Mouse (Mus musculus) limb, embryonic 15.5 days (tissue): ENCODE measurements around the gene Fstl1. TPM values are rescaled to one million over a fixed set of nuclear protein-coding genes. Genes with fewer than 3 reads are reported as not detected.

ENCODE experiments used
- ATAC-seq: fragments of 200-750 bp; cut with Nextera tagmentation; 2 replicates; pipeline ENCODE4 v1.8.0; 2017; ENCODE audit warnings: low read depth, moderate TSS enrichment; ENCODE audit not compliant: insufficient number of reproducible peaks, low FRiP score, low TSS enrichment
- H3K27ac ChIP-seq: fragments of 300-500 bp; sonication (generic); 2 replicates; pipeline ENCODE4 v1.5.1; 2015; ENCODE audit warnings: moderate library complexity, mild to moderate bottlenecking, inconsistent platforms
- H3K27me3 ChIP-seq: fragments of 300-500 bp; sonication (generic); 2 replicates; pipeline ENCODE4 v1.6.1; 2015; ENCODE audit warnings: inconsistent platforms
- H3K36me3 ChIP-seq: fragments of 300-500 bp; sonication (generic); 2 replicates; pipeline ENCODE4 v1.6.1; 2015; ENCODE audit warnings: inconsistent platforms
- H3K4me1 ChIP-seq: fragments of 300-500 bp; sonication (generic); 2 replicates; pipeline ENCODE4 v1.6.1; 2015; ENCODE audit warnings: inconsistent platforms
- H3K4me2 ChIP-seq: fragments of 300-500 bp; sonication (generic); 2 replicates; pipeline ENCODE4 v1.6.1; 2015; ENCODE audit warnings: mild to moderate bottlenecking, inconsistent platforms
- H3K4me3 ChIP-seq: fragments of 300-500 bp; sonication (generic); 2 replicates; pipeline ENCODE4 v1.5.1; 2015; ENCODE audit warnings: mild to moderate bottlenecking, inconsistent platforms
- H3K9ac ChIP-seq: fragments of 300-500 bp; sonication (generic); 2 replicates; pipeline ENCODE4 v1.6.1; 2015; ENCODE audit warnings: inconsistent platforms
- H3K9me3 ChIP-seq: fragments of 300-500 bp; sonication (generic); 2 replicates; pipeline ENCODE4 v1.6.1; 2016; ENCODE audit warnings: inconsistent platforms
- WGBS: fragments of 180-500 bp; shearing (Covaris S2); methylation state at CpG from one replicate; pipeline ENCODE4 v1.1.7; 2015; 5-methylcytosine and 5-hydroxymethylcytosine counted together
- polyA plus RNA-seq: library from polyadenylated mRNA; unstranded; fragments of >200 nt; fragmentation: Nextera tagmentation; extraction: Ambion mirVana; gene quantifications from 2 replicates; pipeline ENCODE4 v1.2.1, GENCODE M21; 2015

Fstl1 gene
- 835 and 854 TPM in 2 replicates for polyA plus RNA-seq

DNA sequence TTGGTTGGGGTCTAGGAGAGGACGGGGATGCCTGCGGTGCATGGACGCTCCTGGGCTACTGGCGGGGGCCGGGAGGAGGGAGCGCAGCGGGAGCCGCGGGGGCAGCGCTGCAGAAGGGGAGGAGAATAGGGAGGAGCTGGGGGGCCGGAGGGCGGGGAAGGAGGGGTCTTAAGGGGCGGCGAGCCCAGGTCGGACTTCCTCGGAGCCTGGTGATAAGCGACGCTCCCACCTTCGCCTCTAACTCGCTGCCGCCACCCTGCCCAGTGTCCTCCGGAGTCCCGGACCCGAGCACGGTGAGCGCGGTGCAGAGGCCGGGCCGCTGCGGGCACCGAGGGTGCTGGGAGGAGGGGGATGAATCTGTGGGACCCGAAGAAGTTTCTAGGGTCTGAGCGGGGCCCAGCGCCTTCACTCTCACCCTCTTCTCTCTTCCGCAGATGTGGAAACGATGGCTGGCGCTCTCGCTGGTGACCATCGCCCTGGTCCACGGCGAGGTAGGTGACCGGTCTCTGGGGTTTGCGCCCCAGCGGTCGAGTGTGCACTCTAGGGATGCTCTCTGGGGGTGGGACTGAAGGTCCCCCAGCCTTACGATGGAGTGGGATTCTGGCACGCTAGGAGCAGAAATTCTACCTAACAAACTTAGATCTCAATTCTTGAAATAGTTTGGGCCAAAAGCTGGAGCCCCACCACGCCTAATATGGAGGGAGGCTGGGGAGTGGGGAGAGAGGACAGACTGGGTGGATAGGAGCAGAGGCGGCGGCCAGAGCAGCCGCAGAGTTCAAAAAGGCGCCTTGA lies at the start of gene Fstl1:
Gene Fstl1 (plus strand): TSS at position 14 of the 792 bp plus-strand sequence.
- H3K9ac ChIP-seq, result peak within 1 kb of the TSS; percentile 91
- H3K4me1 ChIP-seq, result peaks cover 27% of the 10 kb centered on the region
- H3K9me3 ChIP-seq, result no peaks in the 10 kb centered on the region
- under 1% methylated on average over 52 of the region's 52 CpGs for WGBS
- peaks cover 8% of the 10 kb centered on the region; the same call in 1 of the 2 replicates for H3K36me3 ChIP-seq
- peak within 1 kb of the TSS; percentile 81 for H3K4me3 ChIP-seq
- ATAC-seq, result peak; percentile 81
- H3K27me3 ChIP-seq, result no peaks in the 10 kb centered on the region
- H3K27ac ChIP-seq, result peak within 1 kb of the TSS; percentile 94
- H3K4me2 ChIP-seq, result peak within 1 kb of the TSS; percentile 61

DNA sequence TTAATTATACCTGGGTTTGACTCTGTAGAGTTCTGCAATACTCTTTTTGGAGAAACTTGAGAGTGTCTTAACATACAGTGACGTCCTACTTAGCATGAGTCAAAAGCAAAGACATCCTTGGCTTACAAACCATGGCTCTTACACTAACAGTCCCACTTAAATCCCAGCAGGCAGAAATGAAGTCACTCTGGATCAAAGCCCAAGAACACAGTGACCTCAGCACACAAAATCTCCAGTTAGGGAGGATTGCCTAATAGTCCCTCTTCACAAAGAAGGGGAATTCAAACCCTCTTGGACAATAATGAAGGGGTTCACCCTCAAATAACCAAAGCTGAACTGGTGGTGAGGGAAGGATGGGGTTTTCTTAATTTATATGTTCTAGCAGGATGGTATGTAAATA lies 48.0 kb upstream of the Fstl1 start:
- WGBS, result 63% methylated on average over 1 of the region's 1 CpGs
- H3K9ac ChIP-seq, result no peak overlapping the region
- ATAC-seq, result no peak
- H3K27me3 ChIP-seq, result no peaks in the 10 kb centered on the region
- H3K9me3 ChIP-seq, result no peaks in the 10 kb centered on the region
- H3K4me2 ChIP-seq, result no peak overlapping the region
- H3K27ac ChIP-seq, result 0 out of 2 replicates have a peak overlapping the region, but pooled peaks have one; percentile 38
- H3K36me3 ChIP-seq, result no peaks in the 10 kb centered on the region
- H3K4me1 ChIP-seq, result peaks cover 32% of the 10 kb centered on the region
- H3K4me3 ChIP-seq, result no peak overlapping the region

DNA sequence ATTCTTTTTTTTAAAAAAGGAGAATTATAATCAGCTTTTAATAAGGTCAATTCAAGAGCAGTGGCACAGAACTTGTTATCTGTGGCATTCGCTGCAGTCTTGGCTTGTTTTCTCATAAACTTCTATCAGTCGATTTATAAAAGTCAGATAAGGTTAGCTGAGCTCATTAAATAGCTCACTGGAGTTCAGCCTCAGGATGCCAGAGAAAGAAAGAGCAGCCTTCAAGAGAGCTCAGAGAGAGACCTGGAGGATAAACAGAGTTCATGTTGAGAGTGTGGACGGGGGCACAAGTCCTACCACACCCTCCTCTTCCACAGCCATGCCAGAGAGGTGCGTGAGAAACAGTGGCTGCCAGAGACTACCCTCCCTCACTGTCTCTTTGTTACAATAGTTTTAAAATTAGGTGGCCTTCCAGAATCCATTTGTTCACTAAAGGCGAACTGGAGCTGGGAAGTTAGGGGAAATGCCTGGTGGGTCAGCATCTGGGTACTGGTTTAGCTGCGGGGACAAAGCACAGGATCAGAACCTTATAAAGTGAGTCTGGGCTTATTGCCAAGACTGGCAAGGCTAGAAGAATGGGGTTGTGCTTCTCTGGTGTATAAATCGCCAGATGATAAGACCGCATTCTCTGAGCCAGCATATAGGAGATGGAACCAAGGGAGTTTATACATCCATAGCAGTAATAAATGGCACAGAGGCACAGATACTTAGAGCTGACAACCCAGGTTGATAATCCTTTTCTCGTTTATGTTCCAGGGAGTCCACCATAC lies 47.1 kb upstream of the Fstl1 start:
- no peaks in the 10 kb centered on the region for H3K9me3 ChIP-seq
- no peak overlapping the region for H3K9ac ChIP-seq
- H3K27ac ChIP-seq, result peak overlapping the region; percentile 96
- peaks cover 32% of the 10 kb centered on the region for H3K4me1 ChIP-seq
- H3K4me3 ChIP-seq, result no peak overlapping the region
- 33% methylated on average over 9 of the region's 9 CpGs for WGBS
- H3K36me3 ChIP-seq, result no peaks in the 10 kb centered on the region
- no peaks in the 10 kb centered on the region for H3K27me3 ChIP-seq
- H3K4me2 ChIP-seq, result no peak overlapping the region
- no peak for ATAC-seq

DNA sequence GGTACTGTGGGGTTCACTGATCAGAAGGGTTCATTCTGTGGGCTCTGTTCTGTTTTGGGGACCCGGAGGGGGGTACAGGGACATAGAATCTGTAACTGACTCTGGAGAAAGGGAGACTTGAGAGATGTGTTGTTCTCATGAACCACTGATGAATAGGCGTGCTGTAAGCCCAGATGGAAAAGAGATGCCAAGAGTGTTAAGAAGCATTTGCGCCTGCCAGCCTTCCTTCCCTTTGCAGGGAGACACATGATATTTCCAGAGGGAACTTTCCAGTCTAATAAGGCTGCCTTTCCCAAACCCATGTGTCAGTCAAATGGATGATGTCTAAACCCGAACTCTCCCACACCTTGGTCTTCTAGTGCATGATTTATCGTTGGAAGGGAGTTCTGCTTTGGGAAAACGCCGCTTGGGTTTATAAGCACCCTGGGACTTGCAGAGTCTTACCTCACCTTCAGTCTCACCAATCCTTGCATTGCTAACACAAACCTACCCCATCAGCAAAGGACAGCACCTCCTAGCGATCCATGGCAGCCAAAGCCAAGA lies 46.3 kb upstream of the Fstl1 start:
- no peak overlapping the region for H3K4me2 ChIP-seq

DNA sequence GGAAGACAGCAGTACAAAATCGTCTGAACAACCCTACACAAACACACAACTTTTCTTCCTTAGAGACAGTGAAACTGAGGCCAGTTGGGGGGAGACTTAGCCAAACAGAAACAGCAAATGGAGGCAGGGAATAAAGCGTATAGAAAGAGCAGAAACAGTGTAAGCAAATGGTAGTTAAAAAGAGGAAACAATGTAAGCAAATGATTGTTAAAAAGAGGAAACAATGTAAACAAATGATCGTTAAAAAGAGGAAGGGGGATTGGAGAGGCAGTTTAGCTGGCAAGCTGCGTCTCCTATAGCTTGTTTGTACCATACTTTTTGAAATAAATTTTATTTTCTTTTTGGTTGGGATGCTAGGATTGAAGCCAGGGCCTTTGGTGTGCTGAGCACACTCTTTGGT lies 45.2 kb upstream of the Fstl1 start:
- H3K4me1 ChIP-seq, result peaks cover 32% of the 10 kb centered on the region
- no peak overlapping the region for H3K9ac ChIP-seq
- no peak overlapping the region for H3K4me3 ChIP-seq
- H3K36me3 ChIP-seq, result no peaks in the 10 kb centered on the region
- no peaks in the 10 kb centered on the region for H3K9me3 ChIP-seq
- H3K27ac ChIP-seq, result peak overlapping the region; percentile 96
- H3K27me3 ChIP-seq, result no peaks in the 10 kb centered on the region
- WGBS, result 41% methylated on average over 4 of the region's 4 CpGs
- ATAC-seq, result no peak
- 0 out of 2 replicates have a peak overlapping the region, but pooled peaks have one; percentile 10 for H3K4me2 ChIP-seq

More for the DNA sequence above, 46.3 kb upstream of the Fstl1 start:
- Histone ChIP-seq H3K9me3 (no peaks in the 10 kb centered on the region), H3K4me1 (peaks cover 32% of the 10 kb centered on the region), H3K4me3 (no peak overlapping the region), H3K36me3 (no peaks in the 10 kb centered on the region), H3K27ac (peak overlapping the region; percentile 96), H3K27me3 (no peaks in the 10 kb centered on the region), H3K9ac (no peak overlapping the region)
- no peak for ATAC-seq
- WGBS, result 48% methylated on average over 8 of the region's 8 CpGs

DNA sequence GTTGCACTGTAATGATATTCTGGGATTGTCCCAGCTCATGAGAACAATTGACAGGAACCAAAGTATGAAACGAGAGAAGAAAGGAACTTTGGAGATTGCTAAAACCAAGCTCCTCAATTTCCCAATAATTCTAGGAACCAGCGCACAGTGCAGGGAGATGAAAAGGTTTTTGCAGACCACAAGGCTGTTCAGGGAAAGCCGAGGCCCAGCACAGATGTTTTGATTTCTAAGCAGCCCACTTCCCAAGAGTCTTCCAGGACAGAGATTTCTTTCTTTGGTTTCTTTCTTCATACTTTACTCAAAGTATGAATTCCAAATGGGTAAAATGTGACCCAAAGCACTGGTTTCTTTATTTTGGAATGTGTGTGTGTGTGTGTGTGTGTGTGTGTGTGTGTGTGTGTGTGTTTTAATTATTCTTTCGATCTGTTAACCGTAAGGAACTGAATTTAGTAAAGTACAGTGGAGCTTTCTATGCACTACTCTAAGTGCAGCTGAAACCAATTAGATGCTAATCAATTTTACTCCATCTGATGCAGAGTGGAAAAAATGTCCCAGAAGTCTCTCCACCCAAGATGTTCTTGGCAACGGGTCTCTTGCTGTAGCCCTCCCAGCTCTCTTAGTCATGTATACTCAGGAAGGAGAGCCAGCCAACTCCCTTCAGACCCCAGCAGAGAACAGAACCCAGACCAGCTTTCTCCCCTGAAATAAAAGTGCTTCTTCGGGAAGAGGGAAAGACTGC lies 44.5 kb upstream of the Fstl1 start:
- H3K9me3 ChIP-seq, result no peaks in the 10 kb centered on the region
- H3K27me3 ChIP-seq, result no peaks in the 10 kb centered on the region
- H3K4me3 ChIP-seq, result no peak overlapping the region
- WGBS, result 25% methylated on average over 7 of the region's 7 CpGs
- peaks cover 32% of the 10 kb centered on the region for H3K4me1 ChIP-seq
- ATAC-seq, result peak; percentile 92
- H3K4me2 ChIP-seq, result 0 out of 2 replicates have a peak overlapping the region, but pooled peaks have one; percentile 10
- no peak overlapping the region for H3K9ac ChIP-seq
- no peaks in the 10 kb centered on the region for H3K36me3 ChIP-seq
- H3K27ac ChIP-seq, result peak overlapping the region; percentile 96

DNA sequence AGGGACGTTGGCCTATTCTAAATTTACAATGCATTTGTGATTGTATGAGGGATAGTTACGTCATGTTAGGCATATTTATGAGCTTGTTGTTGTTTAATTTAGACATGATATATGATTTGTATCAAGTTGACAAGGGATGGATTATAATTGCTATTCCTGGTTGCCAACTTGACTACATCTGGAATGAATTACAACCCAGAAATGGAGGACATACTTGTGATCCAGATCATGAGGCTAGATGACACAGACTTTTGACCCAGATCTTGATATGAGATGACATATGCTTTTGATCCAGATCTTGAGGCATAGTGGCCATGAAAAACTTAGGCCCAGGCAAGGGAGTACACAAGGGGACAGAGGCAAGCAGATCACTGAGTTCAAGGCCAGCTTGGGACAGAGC lies 36.6 kb upstream of the Fstl1 start:
- Histone ChIP-seq H3K9ac (no peak overlapping the region), H3K27me3 (no peaks in the 10 kb centered on the region), H3K4me3 (no peak overlapping the region), H3K27ac (no peak overlapping the region), H3K36me3 (no peaks in the 10 kb centered on the region), H3K4me2 (no peak overlapping the region), H3K4me1 (no peaks in the 10 kb centered on the region; the same call in 1 of the 2 replicates), H3K9me3 (no peaks in the 10 kb centered on the region)
- WGBS, result 64% methylated on average over 2 of the region's 2 CpGs
- no peak for ATAC-seq

DNA sequence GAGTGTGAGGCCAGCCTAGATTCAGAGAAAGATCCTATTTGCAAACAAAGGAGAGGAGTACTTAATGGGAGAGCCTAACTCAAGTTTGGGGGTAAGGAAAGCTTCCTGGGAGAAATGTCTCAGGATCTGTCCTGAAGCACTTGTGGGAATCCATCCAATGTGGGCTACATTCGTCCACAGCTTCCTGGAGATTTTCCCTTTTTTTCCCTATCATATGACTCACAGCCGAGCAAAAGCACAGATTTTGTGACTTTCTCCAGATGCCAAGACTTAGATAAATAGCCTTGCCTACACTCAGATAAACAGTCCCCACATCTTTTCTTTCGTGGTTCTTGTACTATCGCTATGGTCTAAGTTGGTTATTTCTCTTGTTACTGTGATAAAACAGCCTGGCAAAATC lies 34.4 kb upstream of the Fstl1 start:
- H3K36me3 ChIP-seq, result no peaks in the 10 kb centered on the region
- WGBS, result 62% methylated on average over 4 of the region's 4 CpGs
- no peak for ATAC-seq
- no peak overlapping the region for H3K9ac ChIP-seq
- H3K4me3 ChIP-seq, result no peak overlapping the region
- H3K27ac ChIP-seq, result no peak overlapping the region
- H3K9me3 ChIP-seq, result no peaks in the 10 kb centered on the region
- H3K4me2 ChIP-seq, result no peak overlapping the region
- no peaks in the 10 kb centered on the region; the same call in 1 of the 2 replicates for H3K4me1 ChIP-seq
- H3K27me3 ChIP-seq, result no peaks in the 10 kb centered on the region

DNA sequence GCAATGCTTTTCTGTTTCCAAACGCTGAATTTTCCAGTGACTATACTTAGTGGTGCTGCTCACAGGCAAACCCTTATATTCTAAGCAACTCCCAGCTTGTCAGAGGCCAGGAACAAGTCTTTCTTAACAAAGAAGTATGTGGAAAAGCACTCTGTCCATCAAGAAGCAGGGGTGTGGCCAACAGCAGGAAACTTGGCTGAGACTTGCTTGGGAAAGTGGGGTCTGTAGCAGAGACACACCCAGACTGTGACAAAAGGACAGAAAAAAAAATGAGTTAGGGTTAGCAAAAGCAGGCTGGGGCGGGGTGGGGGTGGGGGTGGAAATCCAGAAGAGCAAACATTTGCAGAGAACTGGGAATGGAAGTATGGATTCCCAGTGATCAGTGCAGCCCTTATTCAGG lies 23.8 kb upstream of the Fstl1 start:
- Histone ChIP-seq H3K9me3 (no peaks in the 10 kb centered on the region), H3K27ac (peak overlapping the region; percentile 66), H3K27me3 (no peaks in the 10 kb centered on the region), H3K4me2 (no peak overlapping the region), H3K4me3 (no peak overlapping the region), H3K9ac (no peak overlapping the region), H3K36me3 (no peaks in the 10 kb centered on the region), H3K4me1 (peaks cover 13% of the 10 kb centered on the region)
- ATAC-seq, result no peak
- WGBS, result 21% methylated on average over 2 of the region's 2 CpGs

DNA sequence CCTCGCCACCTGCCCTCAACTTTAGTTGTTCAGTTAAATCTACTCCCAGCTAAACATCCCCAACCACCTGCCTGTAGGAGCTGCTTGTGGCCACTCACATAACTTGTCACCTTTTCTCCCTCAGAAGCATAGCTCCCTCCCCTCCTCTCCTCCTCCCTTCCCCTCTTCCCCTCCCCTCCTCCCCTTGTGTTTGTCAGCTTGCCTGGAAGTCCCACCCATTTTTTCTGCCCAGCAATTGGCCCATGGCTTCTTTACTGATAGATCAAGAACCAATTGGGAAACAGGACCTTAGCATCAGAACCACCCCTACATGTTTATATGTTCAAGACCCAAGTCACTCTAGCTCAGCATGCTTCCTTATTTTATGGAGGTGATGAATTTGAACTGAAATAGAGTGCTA lies 22.9 kb upstream of the Fstl1 start:
- ATAC-seq, result no peak
- Histone ChIP-seq H3K4me2 (no peak overlapping the region), H3K9me3 (no peaks in the 10 kb centered on the region), H3K4me1 (peaks cover 13% of the 10 kb centered on the region), H3K36me3 (no peaks in the 10 kb centered on the region), H3K9ac (no peak overlapping the region), H3K27me3 (no peaks in the 10 kb centered on the region), H3K27ac (peak overlapping the region; percentile 66), H3K4me3 (no peak overlapping the region)
- WGBS, result 93% methylated on average over 1 of the region's 1 CpGs

DNA sequence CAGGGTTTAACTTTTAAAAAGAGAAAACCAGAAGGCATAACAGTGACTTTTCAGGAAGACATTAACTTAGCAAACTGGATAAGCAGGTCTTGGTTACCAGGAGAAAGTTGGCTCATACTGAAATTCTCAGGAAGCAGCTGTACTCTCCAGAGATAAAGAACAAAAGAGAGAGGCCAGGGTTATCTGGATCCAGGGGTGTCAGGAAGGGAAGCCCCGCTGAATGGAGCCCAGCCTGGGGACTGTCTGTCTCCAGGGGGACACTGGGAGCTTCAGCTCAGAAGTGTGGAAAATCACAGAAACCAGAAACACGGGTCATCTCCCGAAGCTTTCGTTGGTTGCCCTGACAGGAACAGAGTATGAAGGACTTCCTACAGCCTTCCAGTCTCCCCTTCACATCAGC lies 22.2 kb upstream of the Fstl1 start:
- 54% methylated on average over 4 of the region's 4 CpGs for WGBS
- H3K9me3 ChIP-seq, result no peaks in the 10 kb centered on the region
- no peak for ATAC-seq

More for the DNA sequence above, 22.2 kb upstream of the Fstl1 start:
- H3K4me2 ChIP-seq, result no peak overlapping the region
- no peak overlapping the region for H3K9ac ChIP-seq
- peak overlapping the region; percentile 50 for H3K27ac ChIP-seq
- H3K36me3 ChIP-seq, result no peaks in the 10 kb centered on the region
- no peaks in the 10 kb centered on the region for H3K27me3 ChIP-seq
- no peak overlapping the region for H3K4me3 ChIP-seq
- H3K4me1 ChIP-seq, result peaks cover 13% of the 10 kb centered on the region
